Mouse (Mus musculus) forebrain, embryonic 14.5 days (tissue): ENCODE results near the gene Ccdc57. TPM values are rescaled to one million over a fixed set of nuclear protein-coding genes. Genes with fewer than 3 reads are reported as not detected.

Experiments used
- ATAC-seq: fragments of 200-750 bp; cut with Nextera tagmentation; 2 replicates; pipeline ENCODE4 v1.8.0; 2017; ENCODE audit warnings: mild to moderate bottlenecking, moderate library complexity
- DNase-seq: peaks from one replicate; pipeline ENCODE4 v3.0.0-alpha.2; 2015; ENCODE audit warnings: low spot score
- H3K27ac ChIP-seq: fragments of 300-500 bp; sonication (generic); 2 replicates; pipeline ENCODE4 v1.5.1; 2014; ENCODE audit warnings: low read depth, mild to moderate bottlenecking, control low read depth, low read length, moderate library complexity
- H3K27me3 ChIP-seq: fragments of 300-500 bp; sonication (generic); replicated peaks from 2 replicates; pipeline ENCODE4 v1.6.1; 2014; ENCODE audit warnings: low read length, control low read depth, mixed read lengths; ENCODE audit not compliant: control insufficient read depth, insufficient read depth
- H3K36me3 ChIP-seq: fragments of 300-500 bp; sonication (generic); 2 replicates; pipeline ENCODE4 v1.6.1; 2014; ENCODE audit warnings: low read length, control low read depth; ENCODE audit not compliant: control insufficient read depth, insufficient read depth
- H3K4me1 ChIP-seq: fragments of 300-500 bp; sonication (generic); 2 replicates; pipeline ENCODE4 v1.6.1; 2014; ENCODE audit warnings: antibody characterized with exemption, low read length, control low read depth; ENCODE audit not compliant: control insufficient read depth, insufficient read depth
- H3K4me2 ChIP-seq: fragments of 300-500 bp; sonication (generic); 2 replicates; pipeline ENCODE4 v1.6.1; 2014; ENCODE audit warnings: mild to moderate bottlenecking, control low read depth, low read length
- H3K4me3 ChIP-seq: fragments of 300-500 bp; sonication (generic); 2 replicates; pipeline ENCODE4 v1.5.1; 2014; ENCODE audit warnings: low read depth, low read length, control low read depth
- H3K9ac ChIP-seq: fragments of 300-500 bp; sonication (generic); 2 replicates; pipeline ENCODE4 v1.6.1; 2014; ENCODE audit warnings: mild to moderate bottlenecking, low read length, control low read depth, moderate library complexity
- H3K9me3 ChIP-seq: fragments of 300-500 bp; sonication (generic); replicated peaks from 2 replicates; pipeline ENCODE4 v1.6.1; 2016; ENCODE audit warnings: low read length, control low read depth, mixed read lengths; ENCODE audit not compliant: control insufficient read depth
- WGBS: fragments of 180-500 bp; shearing (Covaris S2); extraction: QIAGEN DNeasy Blood & Tissue Kit; methylation state at CpG from one replicate; pipeline ENCODE4 v1.1.7; 2014; 5-methylcytosine and 5-hydroxymethylcytosine counted together
- polyA plus RNA-seq: library from polyadenylated mRNA; unstranded; fragments of >200 nt; fragmentation: Nextera tagmentation; extraction: Ambion mirVana; gene quantifications from 2 replicates; pipeline ENCODE4 v1.2.1, GENCODE M21; 2014

The Ccdc57 gene
- polyA plus RNA-seq, 1 experiment from 2014 or later: 5.0 TPM

DNA sequence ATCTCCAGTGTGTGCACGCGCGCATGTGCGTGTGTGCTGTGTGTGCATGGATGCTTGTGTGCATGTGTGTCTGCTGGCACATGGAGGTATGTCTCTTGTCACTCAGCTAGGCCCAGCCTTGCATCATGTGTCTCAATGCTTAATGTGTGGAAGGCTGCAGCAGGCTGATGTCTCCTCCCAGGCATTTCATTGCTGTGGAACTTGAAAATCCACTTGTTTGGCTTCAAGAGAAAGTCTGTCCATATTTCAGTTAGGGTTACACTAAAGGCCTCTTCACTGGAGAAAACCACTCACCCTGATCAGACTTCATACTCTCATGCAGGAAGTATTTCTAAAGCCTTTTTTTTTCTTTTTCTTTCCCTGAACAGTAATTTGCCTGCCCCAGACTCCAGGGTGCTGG, 79.5 kb downstream of the Ccdc57 start:
- H3K36me3 ChIP-seq: peaks cover under 1% of the 10 kb centered on the region; the same call in 1 of the 2 replicates
- H3K27me3 ChIP-seq: no peaks in the 10 kb centered on the region
- WGBS: 96% methylated on average over 4 of the region's 4 CpGs
- ATAC-seq (no peak), DNase-seq (no peak)
- H3K9ac ChIP-seq: no peak overlapping the region
- no peaks in the 10 kb centered on the region for H3K4me1 ChIP-seq
- H3K4me2 ChIP-seq: no peak overlapping the region
- H3K9me3 ChIP-seq: no peaks in the 10 kb centered on the region
- no peak overlapping the region for H3K27ac ChIP-seq
- H3K4me3 ChIP-seq: no peak overlapping the region

DNA sequence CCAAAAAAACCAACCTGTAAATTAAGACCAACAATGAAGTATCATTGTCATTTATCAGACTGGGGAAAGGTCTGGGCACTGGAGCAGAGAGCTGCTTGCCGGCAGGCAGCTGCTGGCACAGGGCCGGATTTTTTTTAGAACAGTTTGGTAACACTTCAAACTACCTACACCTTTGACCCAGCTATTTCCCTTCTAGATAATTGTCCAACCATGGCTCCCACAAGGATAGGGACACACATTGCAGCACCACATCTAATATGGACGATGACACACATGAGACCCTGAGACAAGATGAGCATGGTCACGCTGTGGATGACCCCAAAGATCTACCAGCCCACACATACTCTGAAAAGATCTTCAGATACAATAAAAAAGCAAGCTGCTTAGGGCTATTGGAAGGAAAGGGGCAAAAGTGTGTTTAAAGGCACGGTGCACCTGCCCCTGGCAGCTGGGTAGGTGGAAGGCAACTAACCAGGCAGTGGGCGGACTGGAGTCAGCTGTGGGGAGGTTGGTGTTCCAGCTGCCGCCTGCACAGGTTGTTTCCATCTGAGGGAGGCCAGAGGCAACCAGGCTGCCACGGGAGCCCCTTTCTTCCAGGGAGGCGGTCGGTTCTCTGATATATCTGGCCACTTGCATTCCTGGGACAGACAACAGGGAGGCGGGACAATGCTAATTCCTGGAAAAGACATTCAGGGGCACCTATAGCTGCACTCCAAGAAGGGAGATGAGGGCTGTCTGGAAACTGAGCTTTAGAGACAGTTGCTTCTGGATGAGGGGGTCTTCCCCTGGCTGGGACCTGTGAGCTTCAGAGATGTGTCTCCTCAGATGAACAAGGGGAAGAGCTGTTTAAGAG, 80.4 kb downstream of the Ccdc57 start:
- H3K9ac ChIP-seq: no peak overlapping the region
- H3K36me3 ChIP-seq: 0 out of 2 replicates have a peak, but pooled peaks cover under 1% of the 10 kb centered on the region
- ATAC-seq: no peak
- no peak overlapping the region for H3K4me3 ChIP-seq
- no peak overlapping the region for H3K27ac ChIP-seq
- 66% methylated on average over 11 of the region's 11 CpGs for WGBS
- no peak overlapping the region for H3K4me2 ChIP-seq
- no peaks in the 10 kb centered on the region for H3K9me3 ChIP-seq
- no peak for DNase-seq
- no peaks in the 10 kb centered on the region for H3K27me3 ChIP-seq
- no peaks in the 10 kb centered on the region for H3K4me1 ChIP-seq

DNA sequence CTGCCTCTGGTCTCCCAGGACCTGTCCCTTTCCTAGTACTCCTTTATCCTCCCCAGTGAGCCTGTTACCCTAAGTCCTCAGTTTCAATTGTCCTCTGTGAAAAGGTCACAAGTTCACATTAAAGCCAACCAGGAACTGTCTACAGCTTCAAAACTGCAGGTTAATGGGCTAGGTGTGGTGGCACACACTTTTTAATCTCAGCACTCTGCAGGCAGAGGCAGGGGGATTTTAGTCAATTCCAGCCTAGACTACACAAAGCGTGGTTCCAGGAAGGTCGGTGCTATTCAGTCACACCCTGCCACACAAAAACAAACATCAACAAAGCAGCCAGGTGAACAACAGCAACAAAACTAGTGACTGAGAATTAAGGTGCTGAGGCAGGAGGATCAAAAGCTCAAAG, 81.1 kb downstream of the Ccdc57 start:
- ATAC-seq (no peak), DNase-seq (no peak)
- H3K9me3 ChIP-seq: no peaks in the 10 kb centered on the region
- no peaks in the 10 kb centered on the region for H3K27me3 ChIP-seq
- H3K4me1 ChIP-seq: no peaks in the 10 kb centered on the region
- no peak overlapping the region for H3K27ac ChIP-seq
- 0 out of 2 replicates have a peak, but pooled peaks cover 4% of the 10 kb centered on the region for H3K36me3 ChIP-seq
- 80% methylated on average over 2 of the region's 2 CpGs for WGBS
- H3K9ac ChIP-seq: no peak overlapping the region
- H3K4me3 ChIP-seq: no peak overlapping the region
- no peak overlapping the region for H3K4me2 ChIP-seq

DNA sequence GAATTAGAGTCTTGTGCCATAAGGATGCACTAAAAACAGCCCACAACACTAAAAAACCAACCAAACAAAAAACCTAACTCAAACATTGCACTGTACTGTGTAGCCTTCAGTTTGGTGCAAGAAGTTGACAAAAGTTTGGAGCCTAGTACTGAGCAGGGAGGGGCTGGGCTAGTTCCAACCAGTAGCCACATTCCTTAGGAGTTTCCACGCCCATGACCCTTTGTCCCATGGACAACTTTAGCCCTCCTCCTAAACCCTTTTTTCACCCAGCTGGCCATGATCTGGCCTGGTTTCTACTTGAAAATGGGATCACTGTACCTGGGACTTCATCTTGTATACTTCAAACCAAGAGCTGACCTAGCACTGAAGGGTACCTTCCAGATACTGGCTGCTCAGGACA, 81.5 kb downstream of the Ccdc57 start:
- 68% methylated on average over 1 of the region's 1 CpGs for WGBS
- Histone ChIP-seq H3K4me2 (no peak overlapping the region), H3K9me3 (no peaks in the 10 kb centered on the region), H3K4me3 (no peak overlapping the region), H3K9ac (no peak overlapping the region), H3K4me1 (no peaks in the 10 kb centered on the region), H3K36me3 (0 out of 2 replicates have a peak, but pooled peaks cover 4% of the 10 kb centered on the region), H3K27me3 (no peaks in the 10 kb centered on the region), H3K27ac (no peak overlapping the region)
- no peak for DNase-seq
- ATAC-seq: no peak

DNA sequence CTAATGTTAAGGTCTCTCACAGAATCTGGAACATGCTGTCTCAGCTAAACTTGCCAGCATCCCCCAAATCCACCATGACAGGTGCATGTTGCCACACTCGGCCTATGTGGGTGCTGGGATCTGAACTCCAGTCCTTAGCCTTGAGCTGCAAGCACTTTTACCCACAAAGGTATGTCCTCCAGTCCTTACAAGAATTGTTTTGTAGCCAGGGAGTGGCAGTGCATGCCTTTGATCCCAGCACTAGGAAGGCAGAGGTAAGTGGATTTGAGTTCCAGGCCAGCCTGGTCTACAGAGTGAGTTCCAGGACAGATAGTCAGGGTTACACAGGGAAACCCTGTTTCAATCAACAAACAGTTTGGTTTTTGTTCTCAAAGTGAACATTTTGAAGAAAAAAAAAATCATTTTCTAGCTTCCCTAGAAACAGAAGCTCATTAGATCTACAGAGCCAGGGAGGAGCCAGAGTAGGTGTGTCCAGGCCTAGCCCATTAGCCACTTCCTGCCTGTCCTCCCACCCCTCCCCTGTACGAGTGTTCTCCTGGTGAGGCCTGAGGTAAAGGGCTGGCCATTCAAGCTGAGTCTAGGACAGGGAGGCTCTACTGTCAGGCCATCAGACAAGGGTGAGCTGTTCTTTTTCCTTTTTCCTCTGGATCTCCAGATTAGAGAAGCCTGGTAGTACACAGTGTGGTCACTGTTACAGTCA, 82.2 kb downstream of the Ccdc57 start:
- H3K27me3 ChIP-seq: no peaks in the 10 kb centered on the region
- 0 out of 2 replicates have a peak, but pooled peaks cover 4% of the 10 kb centered on the region for H3K36me3 ChIP-seq
- WGBS: 62% methylated on average over 2 of the region's 2 CpGs
- H3K4me2 ChIP-seq: no peak overlapping the region
- no peak overlapping the region for H3K9ac ChIP-seq
- DNase-seq: no peak
- ATAC-seq: no peak
- H3K4me3 ChIP-seq: no peak overlapping the region
- H3K27ac ChIP-seq: no peak overlapping the region
- H3K9me3 ChIP-seq: no peaks in the 10 kb centered on the region
- no peaks in the 10 kb centered on the region for H3K4me1 ChIP-seq

GRCm38 (mm10) chr11:120846725-120847475, 85.8 kb downstream of the Ccdc57 start:
- ATAC-seq: no peak
- 89% methylated on average over 9 of the region's 9 CpGs for WGBS
- H3K4me1 ChIP-seq: no peaks in the 10 kb centered on the region
- H3K9ac ChIP-seq: no peak overlapping the region
- H3K27ac ChIP-seq: no peak overlapping the region
- no peak for DNase-seq
- H3K4me3 ChIP-seq: no peak overlapping the region
- H3K4me2 ChIP-seq: no peak overlapping the region
- H3K9me3 ChIP-seq: no peaks in the 10 kb centered on the region
- 0 out of 2 replicates have a peak, but pooled peaks cover 4% of the 10 kb centered on the region for H3K36me3 ChIP-seq
- no peaks in the 10 kb centered on the region for H3K27me3 ChIP-seq

DNA sequence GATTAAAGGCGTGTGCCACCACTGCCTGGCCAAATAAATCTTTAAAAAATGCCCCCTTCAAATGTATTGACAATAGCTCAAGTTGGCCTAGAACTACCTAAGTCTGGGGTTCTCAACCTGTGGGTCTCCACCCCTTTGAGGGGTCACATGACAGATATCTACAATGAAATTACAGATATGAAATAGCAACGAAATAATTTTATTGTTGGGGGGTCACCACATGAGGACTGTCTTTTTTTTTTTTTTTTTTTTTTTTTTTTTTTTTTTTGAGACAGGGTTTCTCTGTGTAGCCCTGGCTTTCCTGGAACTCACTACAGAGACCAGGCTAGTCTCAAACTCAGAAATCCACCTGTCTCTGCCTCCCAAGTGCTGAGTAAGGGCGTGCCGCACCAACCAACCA, 88.3 kb downstream of the Ccdc57 start:
- Histone ChIP-seq H3K27ac (no peak overlapping the region), H3K4me3 (no peak overlapping the region), H3K36me3 (0 out of 2 replicates have a peak, but pooled peaks cover 4% of the 10 kb centered on the region), H3K4me2 (no peak overlapping the region), H3K27me3 (no peaks in the 10 kb centered on the region), H3K4me1 (no peaks in the 10 kb centered on the region), H3K9me3 (no peaks in the 10 kb centered on the region), H3K9ac (no peak overlapping the region)
- ATAC-seq (no peak), DNase-seq (no peak)
- WGBS: 89% methylated on average over 4 of the region's 4 CpGs

DNA sequence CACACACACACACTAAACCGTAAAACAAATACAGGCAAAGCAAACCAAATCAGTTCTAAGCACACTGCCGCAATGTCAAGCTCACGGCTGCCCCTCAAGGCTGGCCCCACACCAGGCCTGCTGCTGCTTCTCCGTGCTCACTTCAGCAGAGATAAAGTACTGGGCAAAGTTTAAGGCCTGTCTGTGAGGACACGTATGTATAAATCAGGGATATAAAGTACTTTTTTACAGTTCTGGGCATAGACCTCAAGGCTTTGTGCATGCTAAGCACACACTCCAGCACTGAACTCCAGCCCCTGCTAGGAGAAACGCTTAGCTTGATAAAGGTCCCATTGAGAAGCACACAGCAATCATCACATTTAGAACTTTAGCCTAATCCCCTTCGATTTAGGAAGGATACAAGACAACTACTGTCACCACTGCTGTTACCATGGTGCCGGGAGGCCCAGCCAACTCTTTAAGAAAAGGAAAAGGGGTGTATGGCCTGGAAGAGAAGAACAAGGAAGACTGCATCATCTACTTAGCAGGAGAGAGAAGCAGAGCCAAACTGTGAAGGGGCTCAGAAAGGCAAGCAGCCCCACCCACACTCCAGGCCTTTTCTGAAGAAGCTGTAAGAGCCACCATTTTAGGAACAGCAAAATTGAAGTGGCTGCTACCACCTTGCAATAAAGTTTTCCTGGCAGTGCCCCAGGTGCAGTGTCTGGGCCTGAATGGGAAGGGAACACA, 99.0 kb downstream of the Ccdc57 start:
- peak overlapping the region; percentile 52 for H3K27ac ChIP-seq
- no peaks in the 10 kb centered on the region for H3K27me3 ChIP-seq
- no peaks in the 10 kb centered on the region for H3K36me3 ChIP-seq
- H3K9ac ChIP-seq: no peak overlapping the region
- ATAC-seq (peak; percentile 80), DNase-seq (peak; percentile 77)
- H3K4me1 ChIP-seq: peaks cover 12% of the 10 kb centered on the region
- no peak overlapping the region for H3K4me2 ChIP-seq
- no peaks in the 10 kb centered on the region for H3K9me3 ChIP-seq
- H3K4me3 ChIP-seq: no peak overlapping the region
- 8% methylated on average over 8 of the region's 8 CpGs for whole genome bisulfite sequencing
